Mouse (Mus musculus) erythroblast, adult 5-6 weeks (primary cell): ENCODE measurements around the gene Kirrel3. TPM values are rescaled to one million over a fixed set of nuclear protein-coding genes. Genes with fewer than 3 reads are reported as not detected.

ENCODE experiments used
- ATAC-seq: replicated peaks from 2 replicates; pipeline ENCODE4 v1.8.0; 2016; ENCODE audit warnings: moderate number of reproducible peaks, mild to moderate bottlenecking, moderate TSS enrichment, inconsistent platforms; ENCODE audit not compliant: poor library complexity, low FRiP score, severe bottlenecking
- total RNA-seq, 2 experiments: library from RNA; stranded (forward) in 1 of 2; stranded (reverse) in 1 of 2; fragments of 150-400 nt in 1 of 2; fragments of 200-764, 138-1000 nt in 1 of 2; gene quantifications; 2 replicates each; pipeline versions ENCODE4 v1.2.3 to v1.2.4; 2015 to 2017; ENCODE audit warnings: low replicate concordance in 2 of 2

Kirrel3 gene
- total RNA-seq, 2 experiments from 2014 or later: not detected

GRCm38 (mm10) chr9:34663412-34663811, 177.7 kb downstream of the Kirrel3 start:
- no peak for ATAC-seq

- no peak for ATAC-seq
Measured at GRCm38 (mm10) chr9:34665361-34666129, 179.9 kb downstream of the Kirrel3 start.

GRCm38 (mm10) chr9:34667182-34667581, 181.5 kb downstream of the Kirrel3 start:
- ATAC-seq: no peak

- no peak for ATAC-seq
Measured at GRCm38 (mm10) chr9:34670906-34671305, 185.2 kb downstream of the Kirrel3 start.

GRCm38 (mm10) chr9:34686798-34687197, 201.1 kb downstream of the Kirrel3 start:
- no peak for ATAC-seq

- no peak for ATAC-seq
Measured at GRCm38 (mm10) chr9:34688358-34688757, 202.7 kb downstream of the Kirrel3 start.

GRCm38 (mm10) chr9:34689375-34689774, 203.7 kb downstream of the Kirrel3 start:
- ATAC-seq: no peak

- ATAC-seq: no peak
Measured at GRCm38 (mm10) chr9:34695646-34696045, 210.0 kb downstream of the Kirrel3 start.

- ATAC-seq: no peak
Measured at GRCm38 (mm10) chr9:34703547-34704300, 218.0 kb downstream of the Kirrel3 start.

GRCm38 (mm10) chr9:34704357-34704756, 218.7 kb downstream of the Kirrel3 start:
- no peak for ATAC-seq

GRCm38 (mm10) chr9:34706350-34706873, 220.7 kb downstream of the Kirrel3 start:
- ATAC-seq: no peak

GRCm38 (mm10) chr9:34708691-34709090, 223.0 kb downstream of the Kirrel3 start:
- no peak for ATAC-seq

GRCm38 (mm10) chr9:34711996-34712395, 226.3 kb downstream of the Kirrel3 start:
- ATAC-seq: no peak

- ATAC-seq: no peak
Measured at GRCm38 (mm10) chr9:34712996-34713395, 227.3 kb downstream of the Kirrel3 start.

GRCm38 (mm10) chr9:34713462-34713926, 227.8 kb downstream of the Kirrel3 start:
- no peak for ATAC-seq

GRCm38 (mm10) chr9:34714996-34715619, 229.4 kb downstream of the Kirrel3 start:
- ATAC-seq: no peak

GRCm38 (mm10) chr9:34716476-34716875, 230.8 kb downstream of the Kirrel3 start:
- ATAC-seq: no peak

GRCm38 (mm10) chr9:34721478-34722197, 235.9 kb downstream of the Kirrel3 start:
- ATAC-seq: no peak

GRCm38 (mm10) chr9:34722198-34722550, 236.5 kb downstream of the Kirrel3 start:
- no peak for ATAC-seq

- no peak for ATAC-seq
Measured at GRCm38 (mm10) chr9:34732507-34732906, 246.8 kb downstream of the Kirrel3 start.
